ENCODE assay signal across 14 mouse cellular contexts in genomic region chr5:24877836-24878624, GRCm38 (mm10). TPM values are rescaled to one million over a fixed set of nuclear protein-coding genes. Genes with fewer than 3 reads are reported as not detected.
A peak's percentile ranks its signal among the peaks of the same experiment; 100 is the strongest.
DNase-seq lines count a peak whose midpoint lies in the region; ATAC-seq and TF ChIP-seq lines count a peak whose summit lies in the region.
"Had no signal": no experiment of that assay in that cellular context is flagged by ENCODE, and none has a peak within 500 bp of the region (broad histone marks: within the 10 kb centered on the region; RNA-seq: fewer than 3 reads in every experiment).

No protein-coding gene starts in this region.

- no peak overlapping the region for H3K9ac ChIP-seq in liver, postnatal 0 days (replicated peaks)
- H3K9ac ChIP-seq: embryonic facial prominence, embryonic 12.5 days had no signal

- no peaks in the 10 kb centered on the region for H3K27me3 ChIP-seq in liver, postnatal 0 days (ENCODE audit: insufficient read depth, low read length)
- H3K27me3 ChIP-seq: embryonic facial prominence, embryonic 12.5 days had no signal

- H3K27ac ChIP-seq in liver, postnatal 0 days (ENCODE audit: low read depth) = no peak overlapping the region
- H3K27ac ChIP-seq: embryonic facial prominence, embryonic 12.5 days had no signal

- intact Hi-C loops in heart, postnatal 10 days (cut with DNase I) = no loop called here

- no peaks in the 10 kb centered on the region for H3K9me3 ChIP-seq in liver, postnatal 0 days (ENCODE audit: low read length)
- H3K9me3 ChIP-seq: embryonic facial prominence, embryonic 12.5 days had no signal

- H3K4me3 ChIP-seq in liver, postnatal 0 days (ENCODE audit: low read depth, low read length) = no peak overlapping the region
- H3K4me3 ChIP-seq: embryonic facial prominence, embryonic 12.5 days had no signal

- 53% methylated on average over 11 of the region's 11 CpGs for WGBS in liver, postnatal 0 days (ENCODE audit: insufficient replicate concordance)

- peak; percentile 49 for DNase-seq in adrenal gland, postnatal 10 days
- no peak for DNase-seq in adrenal gland, adult 2 months
- peak; percentile 51 for DNase-seq in layer of hippocampus, adult 9-11 months
- no peak for DNase-seq in layer of hippocampus, postnatal 36 days
- peak; percentile 53 to 64 for DNase-seq in heart, postnatal 10 days
- DNase-seq in liver, postnatal 0 days = no peak
- DNase-seq in embryo, embryonic 10 days (ENCODE audit: low spot score) = no peak
- DNase-seq: cerebellum, adult 9-10 months; gastrocnemius, postnatal 25 days; kidney, adult 11 months; lung, adult 2 months had no signal

- H3K36me3 ChIP-seq in liver, postnatal 0 days (replicated peaks; ENCODE audit: insufficient read depth, low read length) = peaks cover 7% of the 10 kb centered on the region; the same call in 1 of the 2 replicates

- TF ChIP-seq CTCF in liver, postnatal 0 days (IDR thresholded peaks at IDR 0.05; ENCODE audit: low read depth) = no peak

- no peaks in the 10 kb centered on the region for H3K4me1 ChIP-seq in liver, postnatal 0 days (ENCODE audit: insufficient read depth)

- peak; percentile 15; the same call in 1 of the 2 replicates for ATAC-seq in liver, postnatal 0 days
- ATAC-seq in erythroid progenitor cell, adult 5-6 weeks (replicated peaks; ENCODE audit: low FRiP score, poor library complexity, severe bottlenecking) = no peak
- ATAC-seq: forebrain, embryonic 14.5 days had no signal

- H3K4me2 ChIP-seq in liver, postnatal 0 days (ENCODE audit: low read depth, low read length) = no peak overlapping the region
- H3K4me2 ChIP-seq: embryonic facial prominence, embryonic 12.5 days had no signal

- TF ChIP-seq EP300 in liver, postnatal 0 days (IDR thresholded peaks at IDR 0.05; ENCODE audit: low read depth) = no peak

RNA-seq across cellular contexts. Expression of gene Rheb, which starts 35.6 kb away (rescaled TPM):
- total RNA-seq in adrenal gland, postnatal 10 days (2021) = 10 to 100 TPM; 76.7 to 76.9 TPM
- 10 to 100 TPM; 71.4 to 81.3 TPM for total RNA-seq in adrenal gland, adult 2 months (2021)
- polyA plus RNA-seq in adrenal gland, adult 2 months (2012; rRNA removed) = 28.1 and 29.3 TPM in 2 replicates
- 100 to 1,000 TPM; 111 to 120 TPM for total RNA-seq in layer of hippocampus, postnatal 36 days (2021)
- 10 to 100 TPM; 84.6 to 90.3 TPM for total RNA-seq in heart, postnatal 10 days (2021)
- 79.6 and 80.0 TPM in 2 replicates for polyA plus RNA-seq in liver, postnatal 0 days (2015; fragmentation: Nextera tagmentation; extraction: Ambion mirVana)
- 70.8 and 75.0 TPM in 2 replicates for total RNA-seq in erythroid progenitor cell, adult 5-6 weeks (2015; ENCODE audit: low replicate concordance)
- 37.6 and 73.3 TPM in 2 replicates for total RNA-seq in erythroid progenitor cell, adult 5-6 weeks (2017; ENCODE audit: low replicate concordance)

Comparison
In these comparisons a context has a peak if more than half of its experiments do, and no peak if none do; other contexts are left out.
1. DNase-seq: peak in adrenal gland, postnatal 10 days (single experiment), layer of hippocampus, adult 9-11 months (single experiment) and heart, postnatal 10 days (2 of 2); none in adrenal gland, adult 2 months (single experiment), layer of hippocampus, postnatal 36 days (0 of 2), liver, postnatal 0 days (single experiment) and embryo, embryonic 10 days (single experiment).